Mouse (Mus musculus): ENCODE measurements around the gene Megf9. TPM values are rescaled to one million over a fixed set of nuclear protein-coding genes. Genes with fewer than 3 reads are reported as not detected.

Gene Megf9
- polyA plus RNA-seq, 1 experiment from 2014 or later = 6.4 TPM

GRCm38 (mm10) chr4:70463302-70463701 is 71.5 kb downstream of the Megf9 start:
- no peak overlapping the region for H3K9ac ChIP-seq (ENCODE audit: low read length)
- no peak overlapping the region for H3K4me3 ChIP-seq (ENCODE audit: control insufficient read depth in 1 of 2, insufficient read depth in 1 of 2, low read depth in 1 of 2, low read length in 2 of 2)
- H3K4me1 ChIP-seq (ENCODE audit: control insufficient read depth in 2 of 2, insufficient read depth in 2 of 2, low read length in 2 of 2) = no peaks in the 10 kb centered on the region
- no peak for ATAC-seq (ENCODE audit: insufficient number of reproducible peaks, insufficient read depth, low FRiP score, low read depth)
- H3K27me3 ChIP-seq (ENCODE audit: control insufficient read depth, insufficient read depth, low read length) = no peaks in the 10 kb centered on the region
- no peaks in the 10 kb centered on the region for H3K9me3 ChIP-seq (ENCODE audit: control insufficient read depth, low read length)
- no peak overlapping the region for H3K27ac ChIP-seq (replicated peaks in 1 of 2; ENCODE audit: control insufficient read depth in 1 of 2, insufficient read depth in 1 of 2, low read depth in 2 of 2, low read length in 2 of 2)
- 74% methylated on average over 2 of the region's 2 CpGs for WGBS
- no peak overlapping the region for H3K4me2 ChIP-seq (ENCODE audit: low read length)
- no peaks in the 10 kb centered on the region for H3K36me3 ChIP-seq (ENCODE audit: control insufficient read depth, insufficient read depth, low read length)

DNA sequence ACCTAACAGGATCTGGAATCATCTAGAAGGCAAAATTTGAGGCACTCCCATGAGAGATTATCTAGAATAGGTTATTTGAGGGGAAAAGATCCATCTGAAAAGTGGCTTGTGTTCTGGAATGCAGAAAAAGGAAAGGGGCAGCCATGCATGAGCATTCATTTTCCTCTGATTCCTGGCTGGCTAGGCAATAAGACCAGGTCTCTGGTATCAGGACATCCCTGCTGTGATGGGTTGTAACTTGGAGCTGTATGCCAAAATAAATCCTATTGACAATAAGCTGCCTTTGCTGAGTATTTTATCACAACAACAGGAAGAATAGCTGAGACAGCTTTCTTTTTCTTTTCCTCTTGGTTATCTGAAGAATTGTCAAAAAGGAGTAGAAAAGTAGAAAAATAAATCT is 73.4 kb downstream of the Megf9 start:
- Histone ChIP-seq H3K9ac (ENCODE audit: low read length) (no peak overlapping the region), H3K27ac (replicated peaks in 1 of 2; ENCODE audit: control insufficient read depth in 1 of 2, insufficient read depth in 1 of 2, low read depth in 2 of 2, low read length in 2 of 2) (no peak overlapping the region; a peak in 1 of 4 replicates), H3K4me2 (ENCODE audit: low read length) (no peak overlapping the region), H3K4me1 (ENCODE audit: control insufficient read depth in 2 of 2, insufficient read depth in 2 of 2, low read length in 2 of 2) (no peaks in the 10 kb centered on the region), H3K27me3 (ENCODE audit: control insufficient read depth, insufficient read depth, low read length) (no peaks in the 10 kb centered on the region), H3K4me3 (ENCODE audit: control insufficient read depth in 1 of 2, insufficient read depth in 1 of 2, low read depth in 1 of 2, low read length in 2 of 2) (no peak overlapping the region), H3K36me3 (ENCODE audit: control insufficient read depth, insufficient read depth, low read length) (no peaks in the 10 kb centered on the region), H3K9me3 (ENCODE audit: control insufficient read depth, low read length) (no peaks in the 10 kb centered on the region)
- no peak for ATAC-seq (ENCODE audit: insufficient number of reproducible peaks, insufficient read depth, low FRiP score, low read depth)

GRCm38 (mm10) chr4:70452161-70452560 is 82.6 kb downstream of the Megf9 start:
- ATAC-seq (ENCODE audit: insufficient number of reproducible peaks, insufficient read depth, low FRiP score, low read depth) = no peak

DNA sequence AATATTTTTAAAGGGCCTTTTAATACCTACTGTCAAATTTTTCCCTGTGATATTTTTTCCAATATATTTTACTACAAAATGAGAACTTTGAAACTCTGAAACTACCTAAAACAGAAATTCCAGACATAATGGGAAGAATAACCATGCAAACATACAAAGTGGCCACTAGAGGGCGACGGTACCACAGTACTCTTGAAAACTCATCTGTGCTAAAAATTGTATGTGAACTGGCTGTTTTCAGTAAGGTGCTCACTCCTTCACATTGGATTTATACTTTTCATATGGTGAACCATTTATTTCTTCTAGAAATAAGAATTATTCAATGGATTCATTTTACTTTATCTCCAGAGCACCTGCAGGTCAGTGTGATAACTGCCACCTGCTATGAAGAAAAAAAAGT is 83.0 kb downstream of the Megf9 start:
- 0% methylated on average over 2 of the region's 2 CpGs for WGBS
- no peaks in the 10 kb centered on the region for H3K9me3 ChIP-seq (ENCODE audit: control insufficient read depth, low read length)
- H3K27ac ChIP-seq (replicated peaks in 1 of 2; ENCODE audit: control insufficient read depth in 1 of 2, insufficient read depth in 1 of 2, low read depth in 2 of 2, low read length in 2 of 2) = no peak overlapping the region
- no peaks in the 10 kb centered on the region for H3K27me3 ChIP-seq (ENCODE audit: control insufficient read depth, insufficient read depth, low read length)
- H3K4me2 ChIP-seq (ENCODE audit: low read length) = no peak overlapping the region
- no peak overlapping the region for H3K9ac ChIP-seq (ENCODE audit: low read length)
- H3K4me1 ChIP-seq (ENCODE audit: control insufficient read depth in 2 of 2, insufficient read depth in 2 of 2, low read length in 2 of 2) = no peaks in the 10 kb centered on the region
- no peak overlapping the region for H3K4me3 ChIP-seq (ENCODE audit: control insufficient read depth in 1 of 2, insufficient read depth in 1 of 2, low read depth in 1 of 2, low read length in 2 of 2)
- H3K36me3 ChIP-seq (ENCODE audit: control insufficient read depth, insufficient read depth, low read length) = no peaks in the 10 kb centered on the region
- ATAC-seq (ENCODE audit: insufficient number of reproducible peaks, insufficient read depth, low FRiP score, low read depth) = no peak

More at GRCm38 (mm10) chr4:70452161-70452560, 82.6 kb downstream of the Megf9 start:
- H3K4me1 ChIP-seq (ENCODE audit: control insufficient read depth in 2 of 2, insufficient read depth in 2 of 2, low read length in 2 of 2) = no peaks in the 10 kb centered on the region
- no peak overlapping the region for H3K4me2 ChIP-seq (ENCODE audit: low read length)
- H3K9ac ChIP-seq (ENCODE audit: low read length) = no peak overlapping the region
- 73% methylated on average over 3 of the region's 3 CpGs for WGBS
- no peaks in the 10 kb centered on the region for H3K36me3 ChIP-seq (ENCODE audit: control insufficient read depth, insufficient read depth, low read length)
- no peak overlapping the region for H3K27ac ChIP-seq (replicated peaks in 1 of 2; ENCODE audit: control insufficient read depth in 1 of 2, insufficient read depth in 1 of 2, low read depth in 2 of 2, low read length in 2 of 2)
- no peaks in the 10 kb centered on the region for H3K9me3 ChIP-seq (ENCODE audit: control insufficient read depth, low read length)
- no peaks in the 10 kb centered on the region for H3K27me3 ChIP-seq (ENCODE audit: control insufficient read depth, insufficient read depth, low read length)
- no peak overlapping the region for H3K4me3 ChIP-seq (ENCODE audit: control insufficient read depth in 1 of 2, insufficient read depth in 1 of 2, low read depth in 1 of 2, low read length in 2 of 2)

DNA sequence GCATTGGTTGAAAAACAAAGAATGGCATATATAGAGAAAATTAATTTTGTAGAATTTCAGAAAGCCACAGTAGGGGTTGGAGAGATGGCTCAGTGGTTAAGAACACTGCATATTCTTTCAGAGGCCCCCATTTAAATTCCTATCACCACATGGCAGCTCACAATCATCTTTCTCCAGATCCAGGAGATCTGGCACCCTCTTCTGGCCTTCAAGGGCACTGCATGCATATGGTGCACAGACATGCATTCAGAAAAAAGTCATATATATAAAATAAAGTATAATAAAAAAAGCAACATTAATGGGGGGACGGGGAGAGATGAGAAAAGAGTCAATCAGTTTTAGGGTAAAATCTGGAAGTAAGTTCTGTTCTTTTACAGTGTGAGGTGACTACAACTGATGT is 85.1 kb downstream of the Megf9 start:
- no peak overlapping the region for H3K4me2 ChIP-seq (ENCODE audit: low read length)
- WGBS = 83% methylated on average over 1 of the region's 1 CpGs
- no peak overlapping the region for H3K27ac ChIP-seq (replicated peaks in 1 of 2; ENCODE audit: control insufficient read depth in 1 of 2, insufficient read depth in 1 of 2, low read depth in 2 of 2, low read length in 2 of 2)
- no peaks in the 10 kb centered on the region for H3K27me3 ChIP-seq (ENCODE audit: control insufficient read depth, insufficient read depth, low read length)
- H3K9me3 ChIP-seq (ENCODE audit: control insufficient read depth, low read length) = no peaks in the 10 kb centered on the region
- ATAC-seq (ENCODE audit: insufficient number of reproducible peaks, insufficient read depth, low FRiP score, low read depth) = no peak
- H3K4me1 ChIP-seq (ENCODE audit: control insufficient read depth in 2 of 2, insufficient read depth in 2 of 2, low read length in 2 of 2) = no peaks in the 10 kb centered on the region
- no peak overlapping the region for H3K4me3 ChIP-seq (ENCODE audit: control insufficient read depth in 1 of 2, insufficient read depth in 1 of 2, low read depth in 1 of 2, low read length in 2 of 2)
- no peaks in the 10 kb centered on the region for H3K36me3 ChIP-seq (ENCODE audit: control insufficient read depth, insufficient read depth, low read length)
- no peak overlapping the region for H3K9ac ChIP-seq (ENCODE audit: low read length)

DNA sequence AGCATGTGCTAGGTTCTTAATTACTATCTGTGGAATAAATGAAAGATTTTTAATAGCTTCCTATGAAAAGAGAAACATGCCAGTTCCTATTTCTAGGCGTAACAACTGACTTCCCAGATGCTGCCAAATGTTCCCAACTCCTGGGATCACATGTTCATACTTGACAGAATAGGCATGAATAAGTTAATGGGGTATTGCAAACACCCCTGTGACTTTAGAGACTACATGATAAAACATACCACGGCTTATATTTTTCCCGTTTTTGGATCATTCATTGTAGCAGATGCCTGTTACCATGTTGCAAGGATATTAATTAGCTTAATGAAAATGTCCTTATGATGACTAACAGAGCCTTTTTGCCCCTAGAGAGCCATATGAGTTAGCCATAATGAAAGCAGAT is 88.0 kb downstream of the Megf9 start:
- H3K4me1 ChIP-seq (ENCODE audit: control insufficient read depth in 2 of 2, insufficient read depth in 2 of 2, low read length in 2 of 2) = no peaks in the 10 kb centered on the region
- no peak overlapping the region for H3K27ac ChIP-seq (replicated peaks in 1 of 2; ENCODE audit: control insufficient read depth in 1 of 2, insufficient read depth in 1 of 2, low read depth in 2 of 2, low read length in 2 of 2)
- H3K36me3 ChIP-seq (ENCODE audit: control insufficient read depth, insufficient read depth, low read length) = no peaks in the 10 kb centered on the region
- 0 out of 2 replicates have a peak, but pooled peaks cover 3% of the 10 kb centered on the region for H3K9me3 ChIP-seq (ENCODE audit: control insufficient read depth, low read length)
- H3K4me2 ChIP-seq (ENCODE audit: low read length) = no peak overlapping the region
- no peak for ATAC-seq (ENCODE audit: insufficient number of reproducible peaks, insufficient read depth, low FRiP score, low read depth)
- no peak overlapping the region for H3K4me3 ChIP-seq (ENCODE audit: control insufficient read depth in 1 of 2, insufficient read depth in 1 of 2, low read depth in 1 of 2, low read length in 2 of 2)
- H3K27me3 ChIP-seq (ENCODE audit: control insufficient read depth, insufficient read depth, low read length) = no peaks in the 10 kb centered on the region
- 86% methylated on average over 3 of the region's 3 CpGs for WGBS
- H3K9ac ChIP-seq (ENCODE audit: low read length) = no peak overlapping the region

- Histone ChIP-seq H3K27me3 (ENCODE audit: control insufficient read depth, insufficient read depth, low read length) (no peaks in the 10 kb centered on the region), H3K36me3 (ENCODE audit: control insufficient read depth, insufficient read depth, low read length) (no peaks in the 10 kb centered on the region), H3K27ac (replicated peaks in 1 of 2; ENCODE audit: control insufficient read depth in 1 of 2, insufficient read depth in 1 of 2, low read depth in 2 of 2, low read length in 2 of 2) (no peak overlapping the region), H3K4me3 (ENCODE audit: control insufficient read depth in 1 of 2, insufficient read depth in 1 of 2, low read depth in 1 of 2, low read length in 2 of 2) (no peak overlapping the region), H3K9me3 (ENCODE audit: control insufficient read depth, low read length) (no peaks in the 10 kb centered on the region), H3K9ac (ENCODE audit: low read length) (no peak overlapping the region), H3K4me1 (ENCODE audit: control insufficient read depth in 2 of 2, insufficient read depth in 2 of 2, low read length in 2 of 2) (no peaks in the 10 kb centered on the region), H3K4me2 (ENCODE audit: low read length) (no peak overlapping the region)
- no peak for ATAC-seq (ENCODE audit: insufficient number of reproducible peaks, insufficient read depth, low FRiP score, low read depth)
- 63% methylated on average over 2 of the region's 2 CpGs for WGBS
Observed at GRCm38 (mm10) chr4:70420202-70420601, 114.6 kb downstream of the Megf9 start.

GRCm38 (mm10) chr4:70412126-70412525 is 122.7 kb downstream of the Megf9 start:
- Histone ChIP-seq H3K27ac (replicated peaks in 1 of 2; ENCODE audit: control insufficient read depth in 1 of 2, insufficient read depth in 1 of 2, low read depth in 2 of 2, low read length in 2 of 2) (no peak overlapping the region), H3K9ac (ENCODE audit: low read length) (no peak overlapping the region), H3K4me1 (ENCODE audit: control insufficient read depth in 2 of 2, insufficient read depth in 2 of 2, low read length in 2 of 2) (peaks cover 5 to 8% of the 10 kb centered on the region in 2 experiments; a peak in 2 of 4 replicates), H3K4me3 (ENCODE audit: control insufficient read depth in 1 of 2, insufficient read depth in 1 of 2, low read depth in 1 of 2, low read length in 2 of 2) (no peak overlapping the region), H3K9me3 (ENCODE audit: control insufficient read depth, low read length) (no peaks in the 10 kb centered on the region), H3K36me3 (ENCODE audit: control insufficient read depth, insufficient read depth, low read length) (no peaks in the 10 kb centered on the region), H3K27me3 (ENCODE audit: control insufficient read depth, insufficient read depth, low read length) (no peaks in the 10 kb centered on the region), H3K4me2 (ENCODE audit: low read length) (no peak overlapping the region)
- 60% methylated on average over 2 of the region's 2 CpGs for WGBS
- no peak for ATAC-seq (ENCODE audit: insufficient number of reproducible peaks, insufficient read depth, low FRiP score, low read depth)
